Mouse (Mus musculus) heart, embryonic 12.5 days (tissue): ENCODE measurements around the gene Gk5. TPM values are rescaled to one million over a fixed set of nuclear protein-coding genes. Genes with fewer than 3 reads are reported as not detected.
"Not testable (repeated sequence)": the region's sequence is repeated elsewhere in the genome, so short reads cannot be mapped to it uniquely, and the experiment has no call there.

Source experiments
- ATAC-seq: fragments of 200-750 bp; cut with Nextera tagmentation; 2 replicates; pipeline ENCODE4 v1.8.0; 2017; ENCODE audit warnings: moderate TSS enrichment, moderate library complexity; ENCODE audit not compliant: insufficient number of reproducible peaks, low FRiP score
- H3K27ac ChIP-seq: fragments of 300-500 bp; sonication (generic); 2 replicates; pipeline ENCODE4 v1.5.1; 2016; ENCODE audit warnings: mild to moderate bottlenecking, moderate library complexity; ENCODE audit not compliant: poor library complexity, severe bottlenecking
- H3K27me3 ChIP-seq: fragments of 300-500 bp; sonication (generic); replicated peaks from 2 replicates; pipeline ENCODE4 v1.6.1; 2016; ENCODE audit warnings: mild to moderate bottlenecking, moderate library complexity
- H3K36me3 ChIP-seq: fragments of 300-500 bp; sonication (generic); 2 replicates; pipeline ENCODE4 v1.6.1; 2016; ENCODE audit warnings: mild to moderate bottlenecking, moderate library complexity
- H3K4me1 ChIP-seq: fragments of 300-500 bp; sonication (generic); replicated peaks from 2 replicates; pipeline ENCODE4 v1.6.1; 2016; ENCODE audit warnings: mild to moderate bottlenecking
- H3K4me2 ChIP-seq: fragments of 300-500 bp; sonication (generic); 2 replicates; pipeline ENCODE4 v1.6.1; 2016; ENCODE audit warnings: mild to moderate bottlenecking, moderate library complexity
- H3K4me3 ChIP-seq: fragments of 300-500 bp; sonication (generic); 2 replicates; pipeline ENCODE4 v1.5.1; 2016; ENCODE audit warnings: mild to moderate bottlenecking
- H3K9ac ChIP-seq: fragments of 300-500 bp; sonication (generic); 2 replicates; pipeline ENCODE4 v1.6.1; 2016; ENCODE audit warnings: mild to moderate bottlenecking, moderate library complexity
- H3K9me3 ChIP-seq: fragments of 300-500 bp; sonication (generic); replicated peaks from 2 replicates; pipeline ENCODE4 v1.6.1; 2016; ENCODE audit warnings: mild to moderate bottlenecking, moderate library complexity
- WGBS: fragments of 180-500 bp; shearing (Covaris S2); methylation state at CpG from one replicate; pipeline ENCODE4 v1.1.7; 2016; 5-methylcytosine and 5-hydroxymethylcytosine counted together
- polyA plus RNA-seq: library from polyadenylated mRNA; unstranded; fragments of >200 nt; fragmentation: Nextera tagmentation; extraction: Ambion mirVana; gene quantifications from 2 replicates; pipeline ENCODE4 v1.2.1, GENCODE M21; 2016

Gene Gk5
- polyA plus RNA-seq = 5.7 and 6.1 TPM in 2 replicates

DNA sequence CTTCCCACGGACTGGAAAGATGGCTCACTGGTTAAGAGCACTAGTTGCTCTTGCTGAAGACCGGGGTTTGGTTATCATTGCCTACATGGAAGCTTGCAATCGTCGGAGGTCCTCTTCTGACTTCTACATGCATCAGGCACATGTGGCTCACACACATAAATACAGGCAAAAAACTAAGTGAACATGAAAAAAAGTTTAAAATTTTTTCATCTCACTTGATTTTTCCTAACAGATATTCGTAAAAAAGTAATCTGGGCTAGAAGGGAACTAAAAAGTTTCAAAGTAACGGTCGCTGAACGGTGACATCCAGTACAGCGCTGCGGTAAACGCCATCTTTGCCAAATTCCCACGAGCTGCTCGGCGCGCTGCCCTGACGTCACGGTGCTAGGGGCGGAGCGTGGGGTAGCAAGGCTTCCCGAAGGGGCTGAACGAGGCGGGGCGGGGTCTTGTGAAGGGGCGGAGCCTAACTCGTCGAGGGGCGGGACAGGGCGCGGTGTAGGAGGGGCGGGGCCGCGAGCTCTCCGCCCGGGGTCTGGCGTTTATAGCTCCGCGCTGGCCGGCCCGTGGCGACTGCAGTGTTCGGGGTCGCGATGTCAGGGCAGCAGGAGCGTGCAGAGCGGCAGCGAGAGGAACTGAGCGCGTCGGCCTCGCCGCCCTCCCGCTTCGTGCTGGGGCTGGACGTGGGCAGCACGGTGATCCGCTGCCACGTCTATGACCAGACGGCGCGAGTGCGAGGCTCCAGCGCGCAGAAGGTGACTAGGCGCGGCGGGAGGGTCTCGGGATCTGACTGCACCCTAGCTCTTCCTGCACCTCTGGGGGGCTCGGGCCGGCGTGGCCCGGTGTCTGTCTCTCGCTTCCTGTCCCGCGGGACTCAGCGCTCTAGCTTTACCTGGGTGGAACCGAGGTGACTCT lies at the start of gene Gk5:
Gene Gk5, plus strand, starts transcription at position 502 of the 912 bp plus-strand sequence.
- Histone ChIP-seq H3K4me3 (peak within 1 kb of the TSS; percentile 57), H3K9me3 (no peaks in the 10 kb centered on the region), H3K27me3 (no peaks in the 10 kb centered on the region), H3K36me3 (no peaks in the 10 kb centered on the region), H3K27ac (no peak within 1 kb of the TSS), H3K4me2 (peak within 1 kb of the TSS; percentile 75), H3K4me1 (no peaks in the 10 kb centered on the region), H3K9ac (peak within 1 kb of the TSS; percentile 70)
- peak; percentile 100 for ATAC-seq
- under 1% methylated on average over 70 of the region's 76 CpGs for WGBS

DNA sequence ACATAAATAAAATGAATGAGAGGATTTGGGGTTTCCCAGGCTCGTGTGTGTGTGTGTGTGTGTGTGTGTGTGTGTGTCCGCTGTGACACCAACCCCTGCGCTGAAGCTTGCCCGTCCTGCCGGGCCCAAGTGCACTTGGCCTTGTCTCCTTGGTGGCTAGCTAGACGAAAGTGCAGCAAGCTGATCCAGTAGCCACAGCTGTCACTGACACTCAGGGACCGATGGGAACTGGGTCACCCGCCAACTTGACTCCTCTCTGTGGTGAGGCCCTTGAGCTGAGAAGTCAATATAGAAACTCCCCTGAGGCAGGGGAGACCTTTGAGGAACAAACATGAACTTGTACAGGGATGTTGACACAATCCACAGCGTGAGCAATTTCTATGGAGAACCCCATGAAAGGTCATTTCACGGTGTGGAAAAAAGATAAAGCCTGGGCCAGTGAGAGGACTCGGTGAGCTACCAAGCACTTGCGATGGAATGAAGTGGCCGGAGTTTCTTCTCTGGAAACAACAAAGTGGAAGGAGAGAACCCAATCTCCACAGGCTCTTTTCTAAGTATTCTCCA lies 40.3 kb upstream of the Gk5 start:
- no peak for ATAC-seq
- H3K9me3 ChIP-seq = 0 out of 2 replicates have a peak, but pooled peaks cover 3% of the 10 kb centered on the region
- H3K9ac ChIP-seq = no peak overlapping the region
- no peak overlapping the region for H3K27ac ChIP-seq
- H3K36me3 ChIP-seq = no peaks in the 10 kb centered on the region
- H3K4me1 ChIP-seq = no peaks in the 10 kb centered on the region
- 83% methylated on average over 13 of the region's 13 CpGs for WGBS
- H3K4me3 ChIP-seq = no peak overlapping the region
- no peaks in the 10 kb centered on the region for H3K27me3 ChIP-seq
- no peak overlapping the region for H3K4me2 ChIP-seq

GRCm38 (mm10) chr9:96085293-96085692 lies 33.9 kb upstream of the Gk5 start:
- Histone ChIP-seq H3K4me2 (no peak overlapping the region), H3K4me1 (no peaks in the 10 kb centered on the region), H3K27ac (no peak overlapping the region), H3K9me3 (no peaks in the 10 kb centered on the region), H3K36me3 (no peaks in the 10 kb centered on the region), H3K9ac (no peak overlapping the region), H3K27me3 (no peaks in the 10 kb centered on the region), H3K4me3 (no peak overlapping the region)
- no peak for ATAC-seq
- WGBS = 87% methylated on average over 6 of the region's 6 CpGs

- Histone ChIP-seq H3K36me3 (no peaks in the 10 kb centered on the region), H3K4me3 (no peak overlapping the region), H3K27ac (no peak overlapping the region), H3K4me2 (no peak overlapping the region), H3K27me3 (no peaks in the 10 kb centered on the region), H3K4me1 (no peaks in the 10 kb centered on the region), H3K9me3 (peaks cover 5% of the 10 kb centered on the region; the same call in 1 of the 2 replicates), H3K9ac (no peak overlapping the region)
- no peak for ATAC-seq
- 81% methylated on average over 2 of the region's 2 CpGs for WGBS
These were observed 31.5 kb upstream of the Gk5 start for GRCm38 (mm10) chr9:96087671-96088070.

- H3K4me1 ChIP-seq, ATAC-seq, H3K4me3 ChIP-seq, H3K4me2 ChIP-seq, H3K27ac ChIP-seq, H3K36me3 ChIP-seq, H3K9ac ChIP-seq, H3K27me3 ChIP-seq, H3K9me3 ChIP-seq: not testable (repeated sequence)
- WGBS = 83% methylated on average over 3 of the region's 3 CpGs
These were observed 30.7 kb upstream of the Gk5 start for GRCm38 (mm10) chr9:96088456-96088855.

GRCm38 (mm10) chr9:96092637-96093036 lies 26.5 kb upstream of the Gk5 start:
- not testable (repeated sequence) for H3K36me3 ChIP-seq, H3K4me3 ChIP-seq, H3K27ac ChIP-seq, H3K4me1 ChIP-seq, H3K27me3 ChIP-seq, H3K4me2 ChIP-seq, ATAC-seq, H3K9ac ChIP-seq
- peaks cover 25% of the 10 kb centered on the region for H3K9me3 ChIP-seq
- WGBS = 85% methylated on average over 10 of the region's 10 CpGs

DNA sequence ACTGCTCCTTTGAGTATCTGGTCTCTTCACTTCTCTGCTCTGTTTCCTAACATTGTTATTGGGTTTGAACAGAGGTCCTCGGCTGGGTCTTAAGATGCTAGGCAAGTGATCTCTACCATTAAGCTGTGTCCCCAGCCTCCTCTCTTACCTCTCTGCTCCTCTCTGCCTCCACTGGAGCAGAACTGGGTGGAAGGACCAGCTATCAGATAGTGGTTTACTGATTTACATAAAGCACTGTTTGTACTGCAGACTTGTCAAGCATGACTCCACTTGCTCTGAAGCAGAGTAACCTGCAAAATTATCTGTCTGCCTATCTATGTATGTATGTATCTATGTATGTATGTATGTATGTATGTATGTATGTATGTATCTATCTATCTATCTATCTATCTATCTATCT lies 25.9 kb upstream of the Gk5 start:
- no peaks in the 10 kb centered on the region for H3K36me3 ChIP-seq
- no peak overlapping the region for H3K4me2 ChIP-seq
- H3K9ac ChIP-seq = no peak overlapping the region
- ATAC-seq = no peak
- peaks cover 26% of the 10 kb centered on the region for H3K9me3 ChIP-seq
- no peaks in the 10 kb centered on the region for H3K4me1 ChIP-seq
- no peaks in the 10 kb centered on the region for H3K27me3 ChIP-seq
- H3K27ac ChIP-seq = no peak overlapping the region
- no peak overlapping the region for H3K4me3 ChIP-seq
- 85% methylated on average over 1 of the region's 1 CpGs for WGBS

DNA sequence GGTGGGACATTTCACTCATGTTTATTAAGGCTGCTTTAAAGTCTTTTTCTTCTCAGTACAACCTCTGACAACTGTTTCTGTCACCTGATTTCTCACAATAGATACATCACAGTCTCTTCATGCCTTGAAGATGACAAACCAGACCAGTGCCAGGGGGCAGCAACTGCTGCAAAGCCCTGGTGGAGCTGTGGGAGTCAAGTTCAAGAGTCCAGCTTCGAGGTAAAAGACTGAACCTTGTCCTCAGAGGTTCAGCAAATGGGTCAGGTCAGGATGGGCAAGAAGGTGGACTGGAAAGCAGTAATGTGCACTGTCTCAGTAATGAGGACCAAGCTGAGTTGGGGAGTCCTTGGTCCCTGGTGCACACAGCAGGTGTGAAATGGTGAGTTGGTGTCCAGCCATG lies 24.8 kb upstream of the Gk5 start:
- H3K4me3 ChIP-seq = no peak overlapping the region
- no peak for ATAC-seq
- H3K36me3 ChIP-seq = no peaks in the 10 kb centered on the region
- no peak overlapping the region for H3K4me2 ChIP-seq
- no peaks in the 10 kb centered on the region for H3K27me3 ChIP-seq
- no peak overlapping the region for H3K27ac ChIP-seq
- peaks cover 33% of the 10 kb centered on the region for H3K9me3 ChIP-seq
- H3K4me1 ChIP-seq = no peaks in the 10 kb centered on the region
- no peak overlapping the region for H3K9ac ChIP-seq
- WGBS = 45% methylated on average over 1 of the region's 1 CpGs

DNA sequence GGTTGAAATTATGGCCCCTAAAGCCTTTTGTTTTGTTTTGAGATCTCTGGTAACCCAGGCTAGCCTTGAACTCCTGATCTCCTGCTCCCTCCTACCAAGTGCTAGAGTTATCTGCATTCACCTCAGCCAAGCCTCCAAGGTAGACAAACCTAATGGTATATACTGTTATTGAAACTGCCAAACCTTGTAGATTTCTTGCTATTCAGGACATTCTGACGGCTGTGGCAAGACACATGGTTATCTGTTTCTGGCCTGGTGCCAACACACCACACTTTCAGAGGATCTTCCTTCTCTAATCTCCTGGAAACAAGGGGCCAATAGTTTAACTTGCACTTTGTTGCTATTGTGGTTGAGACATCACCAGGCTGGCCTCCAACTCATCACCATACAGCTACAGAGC lies 24.0 kb upstream of the Gk5 start:
- Histone ChIP-seq H3K4me1 (no peaks in the 10 kb centered on the region), H3K9me3 (peaks cover 40% of the 10 kb centered on the region), H3K4me2 (no peak overlapping the region), H3K27ac (no peak overlapping the region), H3K27me3 (no peaks in the 10 kb centered on the region), H3K36me3 (no peaks in the 10 kb centered on the region), H3K4me3 (no peak overlapping the region), H3K9ac (no peak overlapping the region)
- WGBS = 44% methylated on average over 1 of the region's 1 CpGs
- ATAC-seq = no peak

- no peak for ATAC-seq
- Histone ChIP-seq H3K4me1 (no peaks in the 10 kb centered on the region), H3K9me3 (peaks cover 35% of the 10 kb centered on the region), H3K27me3 (no peaks in the 10 kb centered on the region), H3K27ac (no peak overlapping the region), H3K4me3 (no peak overlapping the region), H3K36me3 (no peaks in the 10 kb centered on the region), H3K9ac (no peak overlapping the region), H3K4me2 (no peak overlapping the region)
- 77% methylated on average over 8 of the region's 8 CpGs for WGBS
These were observed 16.3 kb upstream of the Gk5 start for GRCm38 (mm10) chr9:96102846-96103245.

DNA sequence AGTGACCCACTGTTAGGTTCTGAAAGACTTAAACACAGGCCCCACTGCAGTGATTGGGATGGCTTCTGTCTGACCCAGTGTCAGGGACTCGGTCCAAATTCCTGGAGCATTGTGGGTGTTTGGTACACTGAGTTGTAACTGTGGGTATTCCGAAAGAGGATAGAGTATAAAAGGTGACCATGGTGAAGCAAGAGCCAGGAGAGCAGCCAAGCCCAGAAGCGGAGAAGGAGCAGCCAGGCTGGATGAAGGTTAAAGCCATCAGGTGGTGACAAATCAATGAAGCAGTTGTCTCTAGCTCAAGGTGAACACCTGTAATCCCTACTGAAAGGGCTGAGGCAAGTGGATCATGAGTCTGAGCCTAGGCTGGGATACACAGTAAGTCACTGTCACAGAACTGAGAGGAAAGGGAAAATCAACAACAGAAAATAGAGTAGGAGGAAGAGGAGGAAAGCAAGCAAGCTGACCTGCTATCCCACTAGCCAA lies 6.2 kb upstream of the Gk5 start:
- Histone ChIP-seq H3K4me3 (no peak overlapping the region), H3K9me3 (no peaks in the 10 kb centered on the region), H3K4me2 (no peak overlapping the region), H3K4me1 (no peaks in the 10 kb centered on the region), H3K36me3 (no peaks in the 10 kb centered on the region), H3K27me3 (no peaks in the 10 kb centered on the region), H3K27ac (no peak overlapping the region), H3K9ac (no peak overlapping the region)
- ATAC-seq = no peak
- WGBS = 76% methylated on average over 3 of the region's 3 CpGs
